Mouse (Mus musculus) kidney, postnatal 0 days (tissue): ENCODE data around the gene Megf9. TPM values are rescaled to one million over a fixed set of nuclear protein-coding genes. Genes with fewer than 3 reads are reported as not detected.

ENCODE experiments used
- ATAC-seq: fragments of 200-750 bp; cut with Nextera tagmentation; replicated peaks from 2 replicates; pipeline ENCODE4 v1.8.0; 2017; ENCODE audit warnings: low read depth, moderate number of reproducible peaks, moderate TSS enrichment, moderate library complexity; ENCODE audit not compliant: low FRiP score
- DNase-seq: peaks from one replicate; pipeline ENCODE4 v3.0.0-alpha.2; 2016; ENCODE audit warnings: low spot score
- H3K27ac ChIP-seq: fragments of 300-500 bp; sonication (generic); 2 replicates; pipeline ENCODE4 v1.5.1; 2014; ENCODE audit warnings: mild to moderate bottlenecking
- H3K27me3 ChIP-seq: fragments of 300-500 bp; sonication (generic); 2 replicates; pipeline ENCODE4 v1.6.1; 2014; ENCODE audit warnings: low read length, mixed read lengths; ENCODE audit not compliant: insufficient read depth
- H3K36me3 ChIP-seq: fragments of 300-500 bp; sonication (generic); 2 replicates; pipeline ENCODE4 v1.6.1; 2014; ENCODE audit warnings: low read length, mixed read lengths; ENCODE audit not compliant: insufficient read depth
- H3K4me1 ChIP-seq: fragments of 300-500 bp; sonication (generic); replicated peaks from 2 replicates; pipeline ENCODE4 v1.6.1; 2014; ENCODE audit warnings: antibody characterized with exemption, low read length, mixed read lengths; ENCODE audit not compliant: insufficient read depth
- H3K4me2 ChIP-seq: fragments of 300-500 bp; sonication (generic); 2 replicates; pipeline ENCODE4 v1.6.1; 2014; ENCODE audit warnings: mild to moderate bottlenecking, low read length, moderate library complexity, mixed read lengths
- H3K4me3 ChIP-seq: fragments of 300-500 bp; sonication (generic); replicated peaks from 2 replicates; pipeline ENCODE4 v1.5.1; 2014; ENCODE audit warnings: low read depth, low read length
- H3K9ac ChIP-seq: fragments of 300-500 bp; sonication (generic); 2 replicates; pipeline ENCODE4 v1.6.1; 2014; ENCODE audit warnings: low read depth, low read length
- H3K9me3 ChIP-seq: fragments of 300-500 bp; sonication (generic); replicated peaks from 2 replicates; pipeline ENCODE4 v1.6.1; 2016; ENCODE audit warnings: low read length, inconsistent platforms, mixed read lengths
- CTCF ChIP-seq: IDR thresholded peaks from 2 replicates; pipeline ENCODE4 v1.5.1; 2016; ENCODE audit warnings: antibody characterized with exemption, low read depth, mild to moderate bottlenecking, moderate library complexity
- WGBS: fragments of 180-500 bp; shearing (Covaris S2); extraction: QIAGEN DNeasy Blood & Tissue Kit; methylation state at CpG from one replicate; pipeline ENCODE4 v1.1.7; 2014; 5-methylcytosine and 5-hydroxymethylcytosine counted together
- polyA plus RNA-seq: library from polyadenylated mRNA; unstranded; fragments of >200 nt; fragmentation: Nextera tagmentation; extraction: Ambion mirVana; gene quantifications from 2 replicates; pipeline ENCODE4 v1.2.1, GENCODE M21; 2015

The Megf9 gene
- polyA plus RNA-seq, result 11.9 and 13.4 TPM in 2 replicates

GRCm38 (mm10) chr4:70534891-70535269, at the start of gene Megf9:
Gene Megf9 (minus strand): TSS chr4:70534995.
- H3K4me1 ChIP-seq, result 0 out of 2 replicates have a peak, but pooled peaks cover 11% of the 10 kb centered on the region
- no peaks in the 10 kb centered on the region for H3K36me3 ChIP-seq
- ATAC-seq, result peak; percentile 99
- peak within 1 kb of the TSS; percentile 84 for H3K9ac ChIP-seq
- no peaks in the 10 kb centered on the region for H3K27me3 ChIP-seq
- no peaks in the 10 kb centered on the region for H3K9me3 ChIP-seq
- no peak for TF ChIP-seq CTCF
- peak within 1 kb of the TSS; percentile 91 for H3K4me2 ChIP-seq
- peak; percentile 99 for DNase-seq
- H3K27ac ChIP-seq, result peak within 1 kb of the TSS; percentile 88
- peak within 1 kb of the TSS; percentile 92 for H3K4me3 ChIP-seq
- WGBS, result under 1% methylated on average over 46 of the region's 46 CpGs

- ATAC-seq (no peak), DNase-seq (peak; percentile 61)
- H3K27me3 ChIP-seq, result no peaks in the 10 kb centered on the region
- H3K9me3 ChIP-seq, result no peaks in the 10 kb centered on the region
- H3K4me2 ChIP-seq, result no peak overlapping the region
- TF ChIP-seq CTCF, result peak; percentile 80
- H3K9ac ChIP-seq, result no peak overlapping the region
- H3K36me3 ChIP-seq, result no peaks in the 10 kb centered on the region
- 34% methylated on average over 3 of the region's 3 CpGs for WGBS
- no peak overlapping the region for H3K4me3 ChIP-seq
- no peak overlapping the region for H3K27ac ChIP-seq
- no peaks in the 10 kb centered on the region for H3K4me1 ChIP-seq
Measured at GRCm38 (mm10) chr4:70579654-70580053, 44.9 kb upstream of the Megf9 start.

- no peak overlapping the region for H3K4me3 ChIP-seq
- H3K27me3 ChIP-seq, result no peaks in the 10 kb centered on the region
- no peak overlapping the region for H3K27ac ChIP-seq
- DNase-seq (no peak), ATAC-seq (no peak)
- no peaks in the 10 kb centered on the region for H3K4me1 ChIP-seq
- H3K36me3 ChIP-seq, result no peaks in the 10 kb centered on the region
- H3K9me3 ChIP-seq, result no peaks in the 10 kb centered on the region
- no peak overlapping the region for H3K4me2 ChIP-seq
- no peak for TF ChIP-seq CTCF
- WGBS, result 70% methylated on average over 3 of the region's 3 CpGs
- H3K9ac ChIP-seq, result no peak overlapping the region
Measured at GRCm38 (mm10) chr4:70578301-70578700, 43.5 kb upstream of the Megf9 start.

GRCm38 (mm10) chr4:70576096-70576495, 41.3 kb upstream of the Megf9 start:
- no peaks in the 10 kb centered on the region for H3K4me1 ChIP-seq
- no peak overlapping the region for H3K27ac ChIP-seq
- no peak overlapping the region for H3K9ac ChIP-seq
- ATAC-seq (no peak), DNase-seq (no peak)
- no peak for TF ChIP-seq CTCF
- H3K4me2 ChIP-seq, result no peak overlapping the region
- no peaks in the 10 kb centered on the region for H3K27me3 ChIP-seq
- H3K4me3 ChIP-seq, result no peak overlapping the region
- no peaks in the 10 kb centered on the region for H3K9me3 ChIP-seq
- no peaks in the 10 kb centered on the region for H3K36me3 ChIP-seq

- WGBS, result 70% methylated on average over 2 of the region's 2 CpGs
- H3K4me2 ChIP-seq, result no peak overlapping the region
- no peak for DNase-seq
- H3K27ac ChIP-seq, result no peak overlapping the region
- no peaks in the 10 kb centered on the region for H3K4me1 ChIP-seq
- H3K27me3 ChIP-seq, result no peaks in the 10 kb centered on the region
- no peak for ATAC-seq
- H3K4me3 ChIP-seq, result no peak overlapping the region
- no peaks in the 10 kb centered on the region for H3K36me3 ChIP-seq
- H3K9me3 ChIP-seq, result no peaks in the 10 kb centered on the region
- H3K9ac ChIP-seq, result no peak overlapping the region
- TF ChIP-seq CTCF, result no peak
Measured at GRCm38 (mm10) chr4:70573926-70574325, 39.1 kb upstream of the Megf9 start.

DNA sequence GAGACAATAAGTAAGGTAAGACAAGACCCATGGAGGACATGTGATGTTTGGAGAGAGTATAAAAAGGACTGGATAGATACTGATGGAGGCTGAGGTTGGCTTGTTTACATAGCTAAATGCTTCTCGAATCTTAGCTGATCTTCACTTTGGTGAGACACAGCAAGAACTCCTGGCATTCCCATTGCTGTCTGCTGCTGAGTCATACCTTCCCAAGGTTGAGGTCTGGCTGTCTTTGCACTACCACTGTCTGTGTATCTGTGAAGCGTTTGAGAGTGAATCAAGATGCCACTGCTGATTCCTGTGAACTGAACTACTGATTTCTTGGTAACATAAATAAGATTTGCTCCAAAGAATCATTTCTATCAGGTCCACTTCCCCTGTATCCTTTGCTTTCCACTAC, 19.1 kb upstream of the Megf9 start:
- DNase-seq, result no peak
- no peak for ATAC-seq
- Histone ChIP-seq H3K4me3 (no peak overlapping the region), H3K9ac (no peak overlapping the region), H3K4me2 (no peak overlapping the region), H3K36me3 (no peaks in the 10 kb centered on the region), H3K9me3 (no peaks in the 10 kb centered on the region), H3K27ac (no peak overlapping the region), H3K27me3 (no peaks in the 10 kb centered on the region), H3K4me1 (no peaks in the 10 kb centered on the region; the same call in 1 of the 2 replicates)
- no peak for TF ChIP-seq CTCF
- 72% methylated on average over 2 of the region's 2 CpGs for WGBS

GRCm38 (mm10) chr4:70553230-70553797, 18.5 kb upstream of the Megf9 start:
- Histone ChIP-seq H3K27ac (no peak overlapping the region), H3K4me2 (no peak overlapping the region), H3K27me3 (no peaks in the 10 kb centered on the region), H3K4me3 (no peak overlapping the region), H3K36me3 (no peaks in the 10 kb centered on the region), H3K4me1 (no peaks in the 10 kb centered on the region; the same call in 1 of the 2 replicates), H3K9me3 (no peaks in the 10 kb centered on the region), H3K9ac (no peak overlapping the region)
- no peak for TF ChIP-seq CTCF
- ATAC-seq (no peak), DNase-seq (no peak)
- WGBS, result 58% methylated on average over 5 of the region's 5 CpGs
